Mouse (Mus musculus): ENCODE measurements around the gene 1700018B08Rik. TPM values are rescaled to one million over a fixed set of nuclear protein-coding genes. Genes with fewer than 3 reads are reported as not detected.

The 1700018B08Rik gene
- polyA plus RNA-seq, 1 experiment = not detected

DNA sequence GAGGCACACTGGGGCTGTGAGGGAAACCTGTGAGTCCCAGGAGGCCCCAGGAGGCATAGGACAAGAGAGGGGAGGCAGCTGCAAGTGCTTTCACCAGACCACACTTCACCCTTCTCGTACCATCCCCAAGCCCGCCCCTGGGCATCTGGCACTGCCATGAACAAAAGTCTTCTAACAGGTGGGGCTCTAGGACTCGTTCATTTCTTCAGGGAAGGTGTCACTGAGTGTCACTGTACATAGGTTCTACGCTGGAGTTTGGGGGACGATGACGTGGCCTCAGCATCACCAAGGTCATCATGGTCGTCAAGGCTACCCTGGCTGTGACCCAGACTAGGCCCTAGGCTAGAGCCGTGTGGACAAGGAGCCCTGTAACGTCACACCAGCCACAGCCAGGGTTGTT, 16.4 kb downstream of the 1700018B08Rik start:
- H3K27me3 ChIP-seq (ENCODE audit: control insufficient read depth, insufficient read depth, insufficient read length) = peaks cover 56% of the 10 kb centered on the region
- no peak for TF ChIP-seq MYOD1 (IDR thresholded peaks at IDR 0.05; ENCODE audit: control insufficient read depth, insufficient read length, low read depth)
- no peak for TF ChIP-seq USF1 (IDR thresholded peaks at IDR 0.05; ENCODE audit: low read depth)
- TF ChIP-seq CTCF (IDR thresholded peaks at IDR 0.05; ENCODE audit: control insufficient read depth, insufficient read depth, insufficient read length) = no peak
- TF ChIP-seq MYOG (IDR thresholded peaks at IDR 0.05; ENCODE audit: control insufficient read depth, extremely low read depth, insufficient read length) = no peak
- no peak for TF ChIP-seq MAX (IDR thresholded peaks at IDR 0.05)
- TF ChIP-seq CEBPB (IDR thresholded peaks at IDR 0.05; ENCODE audit: low read depth) = no peak
- no peak for TF ChIP-seq FOSL1 (IDR thresholded peaks at IDR 0.05; ENCODE audit: insufficient read depth, low read length, poor library complexity, severe bottlenecking)
- no peak overlapping the region for H3K4me3 ChIP-seq (ENCODE audit: insufficient read depth, poor library complexity, severe bottlenecking)
- no peaks in the 10 kb centered on the region for H3K79me3 ChIP-seq (ENCODE audit: low read depth)
- H3K79me2 ChIP-seq (ENCODE audit: control insufficient read depth, insufficient read depth) = no peaks in the 10 kb centered on the region
- H3K36me3 ChIP-seq (ENCODE audit: control insufficient read depth, insufficient read depth) = no peaks in the 10 kb centered on the region
- H3ac ChIP-seq (ENCODE audit: control insufficient read depth, insufficient read length, low read depth) = no peak overlapping the region

DNA sequence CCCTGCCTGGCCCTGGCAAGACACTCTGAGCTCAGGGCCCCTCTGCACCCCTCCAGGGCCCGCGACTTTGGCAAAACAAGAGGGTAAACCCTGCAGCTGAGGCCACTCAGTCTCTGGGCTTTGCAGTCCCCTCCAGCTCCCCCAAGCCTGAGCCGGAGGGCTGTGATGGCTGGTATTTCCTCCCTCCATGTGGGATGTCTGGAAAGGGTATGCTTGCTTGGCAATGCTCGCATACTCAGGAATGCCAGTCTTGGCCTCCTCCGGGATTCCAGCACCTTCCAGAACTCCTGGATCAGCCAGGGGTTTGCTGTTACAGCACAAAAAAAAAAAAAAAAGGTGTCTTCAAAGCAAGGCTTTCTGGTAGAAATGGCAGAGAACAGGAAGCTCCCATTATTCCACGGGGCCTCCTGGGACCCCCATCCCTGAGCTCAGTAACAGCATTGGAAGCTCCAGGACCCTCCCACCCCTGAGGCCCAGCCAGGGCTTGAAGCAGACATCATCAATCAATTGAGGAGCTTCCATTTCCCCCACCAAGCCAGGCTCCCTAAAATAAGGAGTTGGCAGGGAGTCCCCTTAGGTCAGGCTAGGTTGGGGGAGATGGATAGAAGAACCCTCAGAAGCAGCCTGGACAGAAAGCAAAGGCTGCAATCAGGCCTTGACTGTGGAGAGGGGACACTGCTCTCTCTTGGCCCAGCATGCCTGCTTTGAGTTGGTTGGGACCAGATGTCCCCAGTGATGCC, 17.1 kb downstream of the 1700018B08Rik start:
- Histone ChIP-seq H3ac (ENCODE audit: control insufficient read depth, insufficient read length, low read depth) (no peak overlapping the region), H3K36me3 (ENCODE audit: control insufficient read depth, insufficient read depth) (no peaks in the 10 kb centered on the region), H3K4me3 (ENCODE audit: insufficient read depth, poor library complexity, severe bottlenecking) (no peak overlapping the region), H3K79me2 (ENCODE audit: control insufficient read depth, insufficient read depth) (no peaks in the 10 kb centered on the region), H3K27me3 (ENCODE audit: control insufficient read depth, insufficient read depth, insufficient read length) (peaks cover 56% of the 10 kb centered on the region), H3K79me3 (ENCODE audit: low read depth) (no peaks in the 10 kb centered on the region)
- TF ChIP-seq USF1 (IDR thresholded peaks at IDR 0.05; ENCODE audit: low read depth) (no peak), CTCF (IDR thresholded peaks at IDR 0.05; ENCODE audit: control insufficient read depth, insufficient read depth, insufficient read length) (no peak)

DNA sequence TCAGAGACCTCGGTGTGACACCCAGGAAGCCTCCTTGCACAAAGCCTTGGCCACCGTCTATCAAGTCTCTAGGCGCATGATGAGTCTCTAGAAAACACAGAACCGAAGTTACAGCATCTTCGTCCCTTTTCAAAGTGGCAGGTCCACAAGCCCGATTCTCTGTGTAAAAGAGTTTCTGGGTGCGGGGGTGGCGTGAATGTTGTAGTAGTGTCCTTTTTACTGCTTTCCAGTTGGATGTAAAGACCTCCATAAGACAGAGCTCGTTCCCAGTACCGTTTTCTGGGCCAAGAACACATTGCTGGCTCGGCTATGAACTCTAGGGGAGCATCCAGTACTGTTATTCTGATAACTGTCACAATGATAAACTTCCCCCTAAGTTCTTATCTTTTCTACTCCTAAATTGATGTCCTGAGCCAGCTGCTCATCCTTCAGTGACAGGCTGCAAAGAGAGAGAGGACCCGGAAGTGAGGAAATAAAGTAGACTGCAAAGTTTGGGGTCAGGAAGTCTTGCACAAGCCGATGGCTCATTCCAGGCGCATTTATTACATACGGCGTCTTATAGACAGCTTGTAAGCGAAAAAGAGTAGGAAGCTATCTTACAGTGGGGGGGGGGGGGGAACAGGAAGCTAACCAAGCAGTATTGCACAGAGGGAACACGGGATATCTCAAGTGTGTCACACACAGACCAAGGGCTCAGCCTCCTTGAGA, 18.9 kb downstream of the 1700018B08Rik start:
- H3K27me3 ChIP-seq (ENCODE audit: control insufficient read depth, insufficient read depth, insufficient read length) = peaks cover 46% of the 10 kb centered on the region
- H3K79me2 ChIP-seq (ENCODE audit: control insufficient read depth, insufficient read depth) = no peaks in the 10 kb centered on the region
- no peaks in the 10 kb centered on the region for H3K36me3 ChIP-seq (ENCODE audit: control insufficient read depth, insufficient read depth)
- H3K4me3 ChIP-seq (ENCODE audit: insufficient read depth, poor library complexity, severe bottlenecking) = no peak overlapping the region
- no peak overlapping the region for H3ac ChIP-seq (ENCODE audit: control insufficient read depth, insufficient read length, low read depth)
- H3K79me3 ChIP-seq (ENCODE audit: low read depth) = no peaks in the 10 kb centered on the region
- no peak for TF ChIP-seq MYOG (IDR thresholded peaks at IDR 0.05; ENCODE audit: control insufficient read depth, extremely low read depth, insufficient read length)
- no peak for TF ChIP-seq CEBPB (IDR thresholded peaks at IDR 0.05; ENCODE audit: low read depth)
- no peak for TF ChIP-seq CTCF (IDR thresholded peaks at IDR 0.05; ENCODE audit: control insufficient read depth, insufficient read depth, insufficient read length)
- TF ChIP-seq FOSL1 (IDR thresholded peaks at IDR 0.05; ENCODE audit: insufficient read depth, low read length, poor library complexity, severe bottlenecking) = no peak
- TF ChIP-seq USF1 (IDR thresholded peaks at IDR 0.05; ENCODE audit: low read depth) = no peak
- TF ChIP-seq MAX (IDR thresholded peaks at IDR 0.05) = no peak
- TF ChIP-seq MYOD1 (IDR thresholded peaks at IDR 0.05; ENCODE audit: control insufficient read depth, insufficient read length, low read depth) = no peak

DNA sequence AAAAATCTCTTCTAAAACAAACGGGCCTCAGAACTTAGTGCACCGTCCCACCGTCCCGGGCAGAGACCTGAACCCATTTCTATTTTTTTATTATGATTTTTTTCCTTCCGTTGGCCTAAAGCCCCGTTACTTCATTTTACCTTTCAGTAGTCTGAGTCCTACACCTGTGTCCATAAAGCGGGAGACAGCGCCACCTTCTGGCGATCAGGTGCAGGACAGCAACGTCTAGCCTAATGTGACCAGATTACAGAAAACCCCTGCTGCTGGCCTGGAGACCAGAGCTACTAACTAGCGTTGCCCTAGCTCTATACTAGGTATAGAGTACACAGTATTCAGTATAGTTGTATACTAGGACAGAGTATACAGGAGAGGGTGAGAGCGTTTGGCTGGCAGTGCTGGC, 30.7 kb downstream of the 1700018B08Rik start:
- TF ChIP-seq CTCF (IDR thresholded peaks at IDR 0.05; ENCODE audit: control insufficient read depth, insufficient read depth, insufficient read length) (peak; percentile 84), CEBPB (IDR thresholded peaks at IDR 0.05; ENCODE audit: low read depth) (no peak)
- Histone ChIP-seq H3K79me2 (ENCODE audit: control insufficient read depth, insufficient read depth) (no peaks in the 10 kb centered on the region), H3K27me3 (ENCODE audit: control insufficient read depth, insufficient read depth, insufficient read length) (peaks cover 43% of the 10 kb centered on the region)

DNA sequence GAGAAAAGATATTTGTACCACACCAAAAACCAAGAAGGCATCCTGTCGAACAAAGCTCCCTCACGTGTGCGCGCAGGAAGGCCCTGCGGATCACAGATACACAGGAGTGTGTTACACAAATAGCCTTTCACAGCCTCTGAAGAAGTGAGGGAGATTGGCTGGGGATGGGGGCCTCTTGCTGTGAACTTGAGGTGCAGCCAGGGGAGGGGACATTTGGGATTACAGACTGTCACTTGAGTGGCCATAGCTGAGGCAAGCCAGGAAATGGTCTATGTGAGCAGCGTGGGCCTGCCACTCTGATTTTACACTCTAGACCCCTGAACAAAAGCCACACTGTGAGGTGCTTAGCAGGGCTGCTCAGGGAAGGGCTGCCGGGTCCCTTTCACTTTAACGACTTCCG, 32.4 kb downstream of the 1700018B08Rik start:
- Histone ChIP-seq H3K36me3 (ENCODE audit: control insufficient read depth, insufficient read depth) (no peaks in the 10 kb centered on the region), H3ac (ENCODE audit: control insufficient read depth, insufficient read length, low read depth) (no peak overlapping the region), H3K27me3 (ENCODE audit: control insufficient read depth, insufficient read depth, insufficient read length) (peaks cover 57% of the 10 kb centered on the region), H3K79me2 (ENCODE audit: control insufficient read depth, insufficient read depth) (no peaks in the 10 kb centered on the region), H3K4me3 (ENCODE audit: insufficient read depth, poor library complexity, severe bottlenecking) (no peak overlapping the region), H3K79me3 (ENCODE audit: low read depth) (no peaks in the 10 kb centered on the region)
- TF ChIP-seq USF1 (IDR thresholded peaks at IDR 0.05; ENCODE audit: low read depth) (no peak), CEBPB (IDR thresholded peaks at IDR 0.05; ENCODE audit: low read depth) (no peak), MAX (IDR thresholded peaks at IDR 0.05) (no peak), MYOG (IDR thresholded peaks at IDR 0.05; ENCODE audit: control insufficient read depth, extremely low read depth, insufficient read length) (no peak), CTCF (IDR thresholded peaks at IDR 0.05; ENCODE audit: control insufficient read depth, insufficient read depth, insufficient read length) (no peak), FOSL1 (IDR thresholded peaks at IDR 0.05; ENCODE audit: insufficient read depth, low read length, poor library complexity, severe bottlenecking) (no peak), MYOD1 (IDR thresholded peaks at IDR 0.05; ENCODE audit: control insufficient read depth, insufficient read length, low read depth) (no peak)

More for the DNA sequence above, 30.7 kb downstream of the 1700018B08Rik start:
- H3K79me3 ChIP-seq (ENCODE audit: low read depth) = no peaks in the 10 kb centered on the region
- H3ac ChIP-seq (ENCODE audit: control insufficient read depth, insufficient read length, low read depth) = no peak overlapping the region
- H3K4me3 ChIP-seq (ENCODE audit: insufficient read depth, poor library complexity, severe bottlenecking) = no peak overlapping the region
- no peaks in the 10 kb centered on the region for H3K36me3 ChIP-seq (ENCODE audit: control insufficient read depth, insufficient read depth)

DNA sequence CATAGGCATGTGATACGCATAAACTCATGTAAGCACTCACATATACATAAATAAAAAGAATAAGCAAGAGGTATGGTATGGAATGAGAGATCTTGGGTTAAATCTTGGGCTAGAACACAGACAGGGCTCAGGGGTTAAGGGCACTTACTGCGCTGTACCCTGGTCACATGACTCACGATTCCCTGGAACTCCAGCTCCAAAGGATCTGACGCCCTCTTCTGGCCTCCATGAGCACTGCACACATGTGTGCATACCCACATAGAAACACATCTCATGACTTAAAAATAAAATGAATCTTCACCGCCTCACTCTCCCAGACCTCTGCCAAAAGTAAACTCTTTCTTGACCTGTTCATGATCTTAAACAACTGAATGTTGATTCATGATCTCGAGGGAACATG, 46.5 kb downstream of the 1700018B08Rik start:
- Histone ChIP-seq H3K79me2 (ENCODE audit: control insufficient read depth, insufficient read depth) (no peaks in the 10 kb centered on the region), H3K4me3 (ENCODE audit: insufficient read depth, poor library complexity, severe bottlenecking) (no peak overlapping the region), H3ac (ENCODE audit: control insufficient read depth, insufficient read length, low read depth) (no peak overlapping the region), H3K27me3 (ENCODE audit: control insufficient read depth, insufficient read depth, insufficient read length) (peaks cover 64% of the 10 kb centered on the region), H3K79me3 (ENCODE audit: low read depth) (no peaks in the 10 kb centered on the region), H3K36me3 (ENCODE audit: control insufficient read depth, insufficient read depth) (no peaks in the 10 kb centered on the region)
- no peak for TF ChIP-seq MYOD1 (IDR thresholded peaks at IDR 0.05; ENCODE audit: control insufficient read depth, insufficient read length, low read depth)
- peak; percentile 41 for TF ChIP-seq USF1 (IDR thresholded peaks at IDR 0.05; ENCODE audit: low read depth)
- no peak for TF ChIP-seq MYOG (IDR thresholded peaks at IDR 0.05; ENCODE audit: control insufficient read depth, extremely low read depth, insufficient read length)
